In the genomic region with DNA sequence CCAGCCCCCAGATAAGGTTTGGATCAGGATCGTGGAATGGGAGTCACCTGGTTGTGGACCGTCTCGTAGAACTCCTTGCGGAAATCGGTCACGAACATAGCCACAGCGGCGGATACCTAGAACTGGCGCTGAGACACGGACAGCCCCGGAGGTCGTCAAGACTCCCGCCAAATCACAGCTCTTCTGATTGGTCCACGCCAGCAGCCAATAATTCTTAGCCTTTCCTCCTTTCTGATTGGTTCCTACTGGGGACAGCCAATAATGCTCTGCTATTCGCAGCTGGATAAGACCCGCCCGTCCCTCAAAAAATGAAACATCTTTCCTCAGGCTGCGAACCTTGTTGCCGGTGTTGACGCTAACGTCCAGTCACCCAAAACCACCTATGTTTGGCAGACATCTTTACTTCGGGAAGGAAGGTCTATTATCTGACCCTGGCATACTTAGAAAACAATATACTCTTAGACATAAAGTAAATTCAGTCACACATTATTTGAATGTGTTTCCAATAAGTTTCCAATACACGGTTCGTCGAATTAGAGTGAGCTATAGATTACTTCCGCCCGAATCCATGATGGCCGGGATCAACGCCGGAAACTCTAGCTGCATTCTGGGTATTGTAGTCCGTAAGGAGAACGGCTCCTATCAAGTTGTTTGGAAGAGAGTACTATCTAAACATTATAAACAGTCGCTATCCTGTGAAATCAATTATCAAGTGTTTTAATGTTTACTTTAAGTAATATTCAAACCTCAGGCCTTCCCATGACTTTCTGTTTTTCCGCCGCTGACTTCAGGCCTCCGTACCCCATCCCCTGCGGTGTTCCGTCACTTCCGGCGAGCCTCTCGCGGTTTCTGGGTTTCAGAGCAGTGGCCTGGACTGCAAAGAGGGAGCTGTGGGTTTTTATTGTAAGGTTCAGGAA, we compare ENCODE assay signal across 8 mouse cellular contexts. TPM values are rescaled to one million over a fixed set of nuclear protein-coding genes. Genes with fewer than 3 reads are reported as not detected.
A peak's percentile ranks its signal among the peaks of the same experiment; 100 is the strongest.
DNase-seq lines count a peak whose midpoint lies in the region; ATAC-seq lines count a peak whose summit lies in the region.

Ufd1 (plus strand) TSS at position 312 of the 917 bp plus-strand sequence.
Cdc45 (minus strand) TSS at position 520 of the 917 bp plus-strand sequence.

- peak within 1 kb of the TSS; percentile 81 for H3K9ac ChIP-seq in heart, embryonic 14.5 days (ENCODE audit: low read length)
- H3K9ac ChIP-seq in liver, embryonic 13.5 days, result peak within 1 kb of the TSS; percentile 83
- H3K9ac ChIP-seq in stomach, embryonic 16.5 days (ENCODE audit: low read length), result peak within 1 kb of the TSS; percentile 88

- H3K36me3 ChIP-seq in heart, embryonic 14.5 days (ENCODE audit: control insufficient read depth, insufficient read depth, low read length), result peaks cover 51% of the 10 kb centered on the region
- H3K36me3 ChIP-seq in liver, embryonic 13.5 days, result peaks cover 60% of the 10 kb centered on the region
- H3K36me3 ChIP-seq in stomach, embryonic 16.5 days (ENCODE audit: control insufficient read depth, insufficient read depth, low read length), result 0 out of 2 replicates have a peak, but pooled peaks cover 4% of the 10 kb centered on the region

- no peaks in the 10 kb centered on the region for H3K27me3 ChIP-seq in heart, embryonic 14.5 days (ENCODE audit: control insufficient read depth, insufficient read depth, low read length)
- no peaks in the 10 kb centered on the region for H3K27me3 ChIP-seq in liver, embryonic 13.5 days
- H3K27me3 ChIP-seq in stomach, embryonic 16.5 days (ENCODE audit: control insufficient read depth, insufficient read depth, low read length), result no peaks in the 10 kb centered on the region

- H3K4me2 ChIP-seq in heart, embryonic 14.5 days (ENCODE audit: low read length), result peak within 1 kb of the TSS; percentile 84
- peak within 1 kb of the TSS; percentile 80 for H3K4me2 ChIP-seq in liver, embryonic 13.5 days
- H3K4me2 ChIP-seq in stomach, embryonic 16.5 days (ENCODE audit: low read depth, low read length), result peak within 1 kb of the TSS; percentile 79

- H3K27ac ChIP-seq in heart, embryonic 14.5 days (replicated peaks in 1 of 2; ENCODE audit: control insufficient read depth in 1 of 2, insufficient read depth in 1 of 2, low read depth in 2 of 2, low read length in 2 of 2), result peak within 1 kb of the TSS; percentile 53 to 80
- peak within 1 kb of the TSS; percentile 78 for H3K27ac ChIP-seq in liver, embryonic 13.5 days
- H3K27ac ChIP-seq in stomach, embryonic 16.5 days (ENCODE audit: low read length), result peak within 1 kb of the TSS; percentile 77

- under 1% methylated on average over 42 of the region's 42 CpGs for WGBS in heart, embryonic 14.5 days
- WGBS in liver, embryonic 13.5 days (ENCODE audit: insufficient replicate concordance), result under 1% methylated on average over 42 of the region's 42 CpGs
- under 1% methylated on average over 42 of the region's 42 CpGs for WGBS in stomach, embryonic 16.5 days

- H3K4me3 ChIP-seq in heart, embryonic 14.5 days (ENCODE audit: control insufficient read depth in 1 of 2, insufficient read depth in 1 of 2, low read depth in 1 of 2, low read length in 2 of 2), result peak within 1 kb of the TSS; percentile 62 to 89
- peak within 1 kb of the TSS; percentile 73 for H3K4me3 ChIP-seq in liver, embryonic 13.5 days (replicated peaks)
- peak within 1 kb of the TSS; percentile 65 for H3K4me3 ChIP-seq in stomach, embryonic 16.5 days (replicated peaks; ENCODE audit: low read length)

- DNase-seq in c-Kit-negative CD71-positive TER-119-positive erythroid progenitor cells, embryonic 14.5 days (ENCODE audit: low read depth, low spot score), result peak; percentile 89
- DNase-seq in fibroblast of lung, adult 2 months (ENCODE audit: low read depth), result peak; percentile 95
- peak; percentile 93 for DNase-seq in kidney, postnatal 14 days
- DNase-seq in liver, embryonic 13.5 days, result peak; percentile 88
- DNase-seq in neural tube, embryonic 10.5 days (ENCODE audit: extremely low spot score, low spot score), result peak; percentile 91

- H3K9me3 ChIP-seq in heart, embryonic 14.5 days (ENCODE audit: control insufficient read depth, low read length), result no peaks in the 10 kb centered on the region
- no peaks in the 10 kb centered on the region for H3K9me3 ChIP-seq in liver, embryonic 13.5 days (replicated peaks)
- no peaks in the 10 kb centered on the region for H3K9me3 ChIP-seq in stomach, embryonic 16.5 days (replicated peaks; ENCODE audit: control insufficient read depth, low read length)

- peak; percentile 90 for ATAC-seq in CD4-positive, CD25-positive, alpha-beta regulatory T cell, adult 4 months
- peak; percentile 91 for ATAC-seq in heart, embryonic 14.5 days (ENCODE audit: insufficient number of reproducible peaks, insufficient read depth, low FRiP score, low read depth)
- peak; percentile 90 for ATAC-seq in liver, embryonic 13.5 days (ENCODE audit: low read depth)
- peak; percentile 96 for ATAC-seq in stomach, embryonic 16.5 days (ENCODE audit: insufficient read depth, low FRiP score)

- peaks cover 5 to 18% of the 10 kb centered on the region in 2 experiments; a peak in 3 of 4 replicates for H3K4me1 ChIP-seq in heart, embryonic 14.5 days (ENCODE audit: control insufficient read depth in 2 of 2, insufficient read depth in 2 of 2, low read length in 2 of 2)
- peaks cover 44% of the 10 kb centered on the region for H3K4me1 ChIP-seq in liver, embryonic 13.5 days (replicated peaks)
- peaks cover 9% of the 10 kb centered on the region for H3K4me1 ChIP-seq in stomach, embryonic 16.5 days (ENCODE audit: control insufficient read depth, insufficient read depth, low read length)

RNA-seq across cellular contexts. Expression of gene Ufd1, which starts in this region (rescaled TPM):
- 100 to 1,000 TPM; 118 to 162 TPM for polyA plus RNA-seq in CD4-positive, CD25-positive, alpha-beta regulatory T cell, adult 4 months (2017; shearing (Covaris generic))
- 65.8 and 70.3 TPM in 2 replicates for polyA plus RNA-seq in heart, embryonic 14.5 days (2014; fragmentation: Nextera tagmentation; extraction: Ambion mirVana)
- polyA plus RNA-seq in liver, embryonic 13.5 days (2015; fragmentation: Nextera tagmentation; extraction: Ambion mirVana), result 47.0 and 53.3 TPM in 2 replicates
- polyA plus RNA-seq in stomach, embryonic 16.5 days (2015; fragmentation: Nextera tagmentation; extraction: Ambion mirVana), result 79.1 and 80.0 TPM in 2 replicates

RNA-seq across cellular contexts. Expression of gene Cdc45, which starts in this region (rescaled TPM):
- 1 to 10 TPM; 5.8 to 9.4 TPM for polyA plus RNA-seq in CD4-positive, CD25-positive, alpha-beta regulatory T cell, adult 4 months (2017; shearing (Covaris generic))
- polyA plus RNA-seq in heart, embryonic 14.5 days (2014; fragmentation: Nextera tagmentation; extraction: Ambion mirVana), result 34.1 and 35.7 TPM in 2 replicates
- 46.2 and 51.5 TPM in 2 replicates for polyA plus RNA-seq in liver, embryonic 13.5 days (2015; fragmentation: Nextera tagmentation; extraction: Ambion mirVana)
- polyA plus RNA-seq in stomach, embryonic 16.5 days (2015; fragmentation: Nextera tagmentation; extraction: Ambion mirVana), result 30.9 and 33.4 TPM in 2 replicates

Comparison
In these comparisons a context has a peak if more than half of its experiments do, and no peak if none do; other contexts are left out.
1. Peak in every context shown above with its lines: DNase-seq, ATAC-seq, H3K4me3 ChIP-seq and H3K27ac ChIP-seq.